Mouse (Mus musculus) hindbrain, embryonic 16.5 days (tissue): Measurements from ENCODE around the gene Tbcc. TPM values are rescaled to one million over a fixed set of nuclear protein-coding genes. Genes with fewer than 3 reads are reported as not detected.

Experiments used
- ATAC-seq: fragments of 200-750 bp; cut with Nextera tagmentation; 2 replicates; pipeline ENCODE4 v1.8.0; 2017; ENCODE audit warnings: moderate TSS enrichment, moderate library complexity
- H3K27ac ChIP-seq: fragments of 300-500 bp; sonication (generic); 2 replicates; pipeline ENCODE4 v1.5.1; 2014; ENCODE audit warnings: low read depth, mild to moderate bottlenecking, control low read depth, low read length, moderate library complexity
- H3K27me3 ChIP-seq: fragments of 300-500 bp; sonication (generic); replicated peaks from 2 replicates; pipeline ENCODE4 v1.6.1; 2014; ENCODE audit warnings: low read length; ENCODE audit not compliant: control insufficient read depth, insufficient read depth
- H3K36me3 ChIP-seq: fragments of 300-500 bp; sonication (generic); 2 replicates; pipeline ENCODE4 v1.6.1; 2014; ENCODE audit warnings: mild to moderate bottlenecking, low read length, moderate library complexity, mixed read lengths; ENCODE audit not compliant: control insufficient read depth, insufficient read depth
- H3K4me1 ChIP-seq: fragments of 300-500 bp; sonication (generic); 2 replicates; pipeline ENCODE4 v1.6.1; 2014; ENCODE audit warnings: low read depth, low read length; ENCODE audit not compliant: control insufficient read depth, insufficient read depth
- H3K4me2 ChIP-seq: fragments of 300-500 bp; sonication (generic); 2 replicates; pipeline ENCODE4 v1.6.1; 2014; ENCODE audit warnings: mild to moderate bottlenecking, low read length, control low read depth, moderate library complexity
- H3K4me3 ChIP-seq: fragments of 300-500 bp; sonication (generic); 2 replicates; pipeline ENCODE4 v1.5.1; 2014; ENCODE audit warnings: mild to moderate bottlenecking, low read length, control low read depth, moderate library complexity
- H3K9ac ChIP-seq: fragments of 300-500 bp; sonication (generic); 2 replicates; pipeline ENCODE4 v1.6.1; 2014; ENCODE audit warnings: low read depth, mild to moderate bottlenecking, control low read depth, low read length, moderate library complexity
- H3K9me3 ChIP-seq: fragments of 300-500 bp; sonication (generic); 2 replicates; pipeline ENCODE4 v1.6.1; 2014; ENCODE audit warnings: mild to moderate bottlenecking, low read length, moderate library complexity; ENCODE audit not compliant: control insufficient read depth
- WGBS: fragments of 180-500 bp; shearing (Covaris S2); extraction: QIAGEN DNeasy Blood & Tissue Kit; methylation state at CpG from one replicate; pipeline ENCODE4 v1.1.7; 2014; 5-methylcytosine and 5-hydroxymethylcytosine counted together
- polyA plus RNA-seq: library from polyadenylated mRNA; unstranded; fragments of >200 nt; fragmentation: Nextera tagmentation; extraction: Ambion mirVana; gene quantifications from 2 replicates; pipeline ENCODE4 v1.2.1, GENCODE M21; 2015

Tbcc gene
- polyA plus RNA-seq, 1 experiment from 2014 or later, result 53.6 TPM

GRCm38 (mm10) chr17:46877061-46877460, 13.4 kb upstream of the Tbcc start:
- no peak overlapping the region for H3K9ac ChIP-seq
- ATAC-seq, result no peak

GRCm38 (mm10) chr17:46879841-46880311, 10.6 kb upstream of the Tbcc start:
- Histone ChIP-seq H3K4me1 (peaks cover 4% of the 10 kb centered on the region; the same call in 1 of the 2 replicates), H3K27ac (0 out of 2 replicates have a peak overlapping the region, but pooled peaks have one; percentile 23), H3K27me3 (no peaks in the 10 kb centered on the region), H3K9ac (peak overlapping the region; percentile 13; the same call in 1 of the 2 replicates), H3K4me2 (no peak overlapping the region), H3K9me3 (no peaks in the 10 kb centered on the region), H3K36me3 (no peaks in the 10 kb centered on the region), H3K4me3 (no peak overlapping the region)
- ATAC-seq, result peak; percentile 69
- 27% methylated on average over 14 of the region's 14 CpGs for WGBS

More at GRCm38 (mm10) chr17:46877061-46877460, 13.4 kb upstream of the Tbcc start:
- Histone ChIP-seq H3K27me3 (no peaks in the 10 kb centered on the region), H3K36me3 (no peaks in the 10 kb centered on the region), H3K4me2 (no peak overlapping the region), H3K9me3 (no peaks in the 10 kb centered on the region), H3K4me1 (peaks cover 4% of the 10 kb centered on the region; the same call in 1 of the 2 replicates), H3K27ac (no peak overlapping the region), H3K4me3 (no peak overlapping the region)
- whole genome bisulfite sequencing, result 63% methylated on average over 5 of the region's 5 CpGs

- no peaks in the 10 kb centered on the region for H3K36me3 ChIP-seq
- no peak overlapping the region for H3K4me2 ChIP-seq
- H3K4me1 ChIP-seq, result peaks cover 4% of the 10 kb centered on the region; the same call in 1 of the 2 replicates
- no peak overlapping the region for H3K4me3 ChIP-seq
- WGBS, result 77% methylated on average over 2 of the region's 2 CpGs
- no peak overlapping the region for H3K9ac ChIP-seq
- H3K27me3 ChIP-seq, result no peaks in the 10 kb centered on the region
- H3K9me3 ChIP-seq, result no peaks in the 10 kb centered on the region
- no peak overlapping the region for H3K27ac ChIP-seq
- ATAC-seq, result no peak
Measured at GRCm38 (mm10) chr17:46880322-46880721, 10.2 kb upstream of the Tbcc start.

- Histone ChIP-seq H3K4me2 (no peak overlapping the region), H3K4me1 (peaks cover 8% of the 10 kb centered on the region; the same call in 1 of the 2 replicates), H3K36me3 (no peaks in the 10 kb centered on the region), H3K9me3 (no peaks in the 10 kb centered on the region), H3K4me3 (no peak overlapping the region), H3K27me3 (no peaks in the 10 kb centered on the region), H3K27ac (no peak overlapping the region), H3K9ac (no peak overlapping the region)
- 89% methylated on average over 6 of the region's 6 CpGs for WGBS
- no peak for ATAC-seq
Measured at GRCm38 (mm10) chr17:46881728-46882127, 8.8 kb upstream of the Tbcc start.

GRCm38 (mm10) chr17:46883107-46883506, 7.4 kb upstream of the Tbcc start:
- Histone ChIP-seq H3K27me3 (no peaks in the 10 kb centered on the region), H3K4me3 (no peak overlapping the region), H3K9me3 (no peaks in the 10 kb centered on the region), H3K36me3 (no peaks in the 10 kb centered on the region), H3K27ac (no peak overlapping the region), H3K9ac (no peak overlapping the region), H3K4me1 (peaks cover 8% of the 10 kb centered on the region; the same call in 1 of the 2 replicates), H3K4me2 (no peak overlapping the region)
- 90% methylated on average over 9 of the region's 9 CpGs for WGBS
- ATAC-seq, result no peak

GRCm38 (mm10) chr17:46884766-46885165, 5.7 kb upstream of the Tbcc start:
- H3K27me3 ChIP-seq, result no peaks in the 10 kb centered on the region
- no peaks in the 10 kb centered on the region for H3K36me3 ChIP-seq
- no peak overlapping the region for H3K4me2 ChIP-seq
- WGBS, result 95% methylated on average over 6 of the region's 6 CpGs
- H3K9ac ChIP-seq, result no peak overlapping the region
- no peak overlapping the region for H3K27ac ChIP-seq
- H3K9me3 ChIP-seq, result no peaks in the 10 kb centered on the region
- ATAC-seq, result no peak
- H3K4me3 ChIP-seq, result no peak overlapping the region
- H3K4me1 ChIP-seq, result peaks cover 8% of the 10 kb centered on the region

GRCm38 (mm10) chr17:46885218-46885909, 5.1 kb upstream of the Tbcc start:
- H3K9ac ChIP-seq, result no peak overlapping the region
- no peak for ATAC-seq
- 86% methylated on average over 11 of the region's 11 CpGs for WGBS

GRCm38 (mm10) chr17:46885910-46886643, 4.4 kb upstream of the Tbcc start:
- H3K27ac ChIP-seq, result no peak overlapping the region
- peaks cover 5% of the 10 kb centered on the region; the same call in 1 of the 2 replicates for H3K4me1 ChIP-seq
- no peaks in the 10 kb centered on the region for H3K27me3 ChIP-seq
- no peak overlapping the region for H3K9ac ChIP-seq
- H3K9me3 ChIP-seq, result no peaks in the 10 kb centered on the region
- H3K36me3 ChIP-seq, result no peaks in the 10 kb centered on the region
- H3K4me3 ChIP-seq, result no peak overlapping the region
- 63% methylated on average over 17 of the region's 17 CpGs for whole genome bisulfite sequencing
- no peak overlapping the region for H3K4me2 ChIP-seq
- ATAC-seq, result no peak

More at GRCm38 (mm10) chr17:46885218-46885909, 5.1 kb upstream of the Tbcc start:
- Histone ChIP-seq H3K4me2 (no peak overlapping the region), H3K36me3 (no peaks in the 10 kb centered on the region), H3K27ac (no peak overlapping the region), H3K4me3 (no peak overlapping the region), H3K9me3 (no peaks in the 10 kb centered on the region), H3K27me3 (no peaks in the 10 kb centered on the region), H3K4me1 (peaks cover 5% of the 10 kb centered on the region; the same call in 1 of the 2 replicates)
